Mouse (Mus musculus) lung, embryonic 15.5 days (tissue): ENCODE measurements around the gene Dab2ip. TPM values are rescaled to one million over a fixed set of nuclear protein-coding genes. Genes with fewer than 3 reads are reported as not detected.

Source experiments
- ATAC-seq: fragments of 200-750 bp; cut with Nextera tagmentation; 2 replicates; pipeline ENCODE4 v1.8.0; 2017; ENCODE audit warnings: moderate number of reproducible peaks, borderline replicate concordance; ENCODE audit not compliant: low FRiP score, low TSS enrichment; ENCODE audit errors: extremely low read depth
- H3K27ac ChIP-seq: fragments of 300-500 bp; sonication (generic); 2 replicates; pipeline ENCODE4 v1.5.1; 2015; ENCODE audit warnings: moderate library complexity, mild to moderate bottlenecking, inconsistent platforms
- H3K27me3 ChIP-seq: fragments of 300-500 bp; sonication (generic); 2 replicates; pipeline ENCODE4 v1.6.1; 2015; ENCODE audit warnings: inconsistent platforms
- H3K36me3 ChIP-seq: fragments of 300-500 bp; sonication (generic); 2 replicates; pipeline ENCODE4 v1.6.1; 2015; ENCODE audit warnings: inconsistent platforms
- H3K4me1 ChIP-seq: fragments of 300-500 bp; sonication (generic); 2 replicates; pipeline ENCODE4 v1.6.1; 2015; ENCODE audit warnings: inconsistent platforms
- H3K4me2 ChIP-seq: fragments of 300-500 bp; sonication (generic); 2 replicates; pipeline ENCODE4 v1.6.1; 2015; ENCODE audit warnings: inconsistent platforms, mild to moderate bottlenecking, moderate library complexity
- H3K4me3 ChIP-seq: fragments of 300-500 bp; sonication (generic); 2 replicates; pipeline ENCODE4 v1.5.1; 2015; ENCODE audit warnings: mild to moderate bottlenecking, inconsistent platforms
- H3K9ac ChIP-seq: fragments of 300-500 bp; sonication (generic); 2 replicates; pipeline ENCODE4 v1.6.1; 2015; ENCODE audit warnings: inconsistent platforms
- H3K9me3 ChIP-seq: fragments of 300-500 bp; sonication (generic); 2 replicates; pipeline ENCODE4 v1.6.1; 2016; ENCODE audit warnings: inconsistent platforms
- WGBS: fragments of 180-500 bp; shearing (Covaris S2); methylation state at CpG from one replicate; pipeline ENCODE4 v1.1.7; 2015; 5-methylcytosine and 5-hydroxymethylcytosine counted together
- polyA plus RNA-seq: library from polyadenylated mRNA; unstranded; fragments of >200 nt; fragmentation: Nextera tagmentation; extraction: Ambion mirVana; gene quantifications from 2 replicates; pipeline ENCODE4 v1.2.1, GENCODE M21; 2015

Dab2ip gene
- polyA plus RNA-seq, 1 experiment from 2014 or later: 54.2 TPM

DNA sequence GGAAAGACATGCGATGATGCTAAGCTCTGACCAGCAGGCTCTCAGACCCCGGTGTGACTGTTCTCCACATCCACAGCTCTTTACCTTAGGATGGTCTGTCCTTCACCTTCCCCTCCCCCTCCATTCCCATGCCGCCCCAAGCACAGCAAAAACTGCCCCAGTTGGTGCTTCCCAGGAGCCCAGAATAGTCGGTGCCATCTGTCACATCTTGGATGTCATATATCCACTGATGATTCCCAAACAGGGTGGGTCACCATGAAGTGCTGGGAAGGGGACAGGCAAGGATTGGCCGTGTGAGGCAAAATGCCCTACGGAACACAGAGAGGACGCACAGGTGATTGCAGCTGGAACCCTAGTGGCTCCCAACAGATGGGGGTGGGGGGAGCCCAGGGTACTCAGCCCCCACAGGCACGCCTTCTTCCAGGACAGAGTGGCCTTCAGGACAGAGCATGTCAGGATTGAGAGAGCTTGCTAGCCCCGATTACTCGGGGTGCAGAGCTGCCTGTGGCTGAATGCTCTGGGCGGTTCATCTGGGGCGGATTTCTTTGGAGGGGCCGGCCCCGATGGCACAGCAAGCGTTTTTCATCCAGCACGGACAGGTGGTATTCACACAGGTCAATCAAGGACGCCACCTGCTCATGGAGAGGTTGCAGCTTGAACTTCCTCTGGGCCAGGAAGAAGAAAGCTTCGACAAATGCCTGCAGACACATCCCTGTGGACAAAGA lies 193.9 kb downstream of the Dab2ip start:
- H3K4me1 ChIP-seq: peaks cover 27% of the 10 kb centered on the region; the same call in 1 of the 2 replicates
- no peak overlapping the region for H3K9ac ChIP-seq
- H3K36me3 ChIP-seq: no peaks in the 10 kb centered on the region
- H3K27me3 ChIP-seq: no peaks in the 10 kb centered on the region
- H3K9me3 ChIP-seq: no peaks in the 10 kb centered on the region
- no peak overlapping the region for H3K4me2 ChIP-seq
- H3K4me3 ChIP-seq: no peak overlapping the region
- ATAC-seq: no peak
- no peak overlapping the region for H3K27ac ChIP-seq
- WGBS: 79% methylated on average over 18 of the region's 18 CpGs

DNA sequence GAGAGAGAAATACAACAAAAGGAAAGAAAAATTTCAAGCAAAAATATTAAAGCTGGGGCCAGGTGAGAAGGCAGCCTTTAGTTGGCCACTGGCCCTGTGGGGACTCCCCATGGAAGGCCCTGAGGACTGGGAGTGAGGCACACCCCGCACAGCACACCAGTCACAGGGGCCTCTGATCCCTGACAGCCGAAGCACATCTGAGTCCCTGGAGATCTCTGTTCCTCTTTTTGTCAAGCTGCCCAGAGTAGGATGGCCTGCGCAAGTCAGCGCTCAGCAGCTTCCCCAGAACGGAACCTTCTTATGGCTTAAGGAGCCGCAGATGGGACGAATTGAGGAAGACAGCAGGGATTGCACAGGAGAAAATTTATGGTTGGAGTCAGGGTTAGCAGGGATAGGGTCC lies 198.4 kb downstream of the Dab2ip start:
- Histone ChIP-seq H3K4me1 (no peaks in the 10 kb centered on the region), H3K9ac (no peak overlapping the region), H3K27me3 (no peaks in the 10 kb centered on the region), H3K9me3 (no peaks in the 10 kb centered on the region), H3K4me3 (no peak overlapping the region), H3K36me3 (no peaks in the 10 kb centered on the region), H3K4me2 (no peak overlapping the region), H3K27ac (no peak overlapping the region)
- no peak for ATAC-seq
- WGBS: 76% methylated on average over 7 of the region's 7 CpGs

DNA sequence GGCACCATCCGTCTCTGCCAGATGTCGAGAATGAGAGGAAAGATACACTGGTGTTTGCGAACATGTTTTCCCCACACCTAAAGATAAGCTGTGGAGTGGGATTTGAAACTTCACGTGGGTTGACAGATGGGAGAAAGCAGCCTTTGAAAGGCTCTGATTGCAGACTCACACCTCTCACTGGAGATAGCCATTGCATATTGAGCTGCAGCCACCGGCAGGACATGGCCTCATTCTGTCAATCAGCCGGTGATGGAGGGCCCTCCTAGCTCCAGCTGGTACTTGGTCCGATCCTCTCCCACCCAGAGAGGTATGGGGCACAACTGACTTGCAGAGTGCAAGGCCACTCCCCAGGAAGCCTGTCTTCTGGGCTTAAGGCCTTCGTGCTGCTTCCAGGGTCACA lies 202.3 kb downstream of the Dab2ip start:
- no peak for ATAC-seq
- Histone ChIP-seq H3K9ac (no peak overlapping the region), H3K4me3 (no peak overlapping the region), H3K27ac (no peak overlapping the region), H3K9me3 (no peaks in the 10 kb centered on the region), H3K4me1 (peaks cover 9% of the 10 kb centered on the region), H3K36me3 (no peaks in the 10 kb centered on the region), H3K4me2 (no peak overlapping the region), H3K27me3 (no peaks in the 10 kb centered on the region)
- 33% methylated on average over 8 of the region's 8 CpGs for WGBS

DNA sequence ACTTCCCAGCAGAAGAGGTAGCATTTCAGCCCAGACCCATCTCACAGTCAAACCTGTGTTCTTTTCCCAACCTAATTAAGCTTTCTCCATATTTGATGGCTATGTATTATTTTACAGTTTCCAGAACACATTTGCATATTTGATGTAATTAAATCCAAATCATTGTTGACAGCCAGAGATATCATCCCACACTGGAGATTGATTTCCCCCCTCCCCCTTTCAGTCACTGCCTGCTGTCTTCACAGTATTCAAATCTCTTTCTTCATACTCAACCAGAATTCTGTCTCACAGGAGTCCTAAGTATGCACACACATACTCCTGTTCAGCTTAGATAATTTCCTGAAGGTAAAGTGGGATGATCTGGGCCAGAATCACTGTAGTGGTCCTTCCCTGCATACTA lies 202.8 kb downstream of the Dab2ip start:
- H3K27me3 ChIP-seq: no peaks in the 10 kb centered on the region
- no peaks in the 10 kb centered on the region for H3K9me3 ChIP-seq
- no peak overlapping the region for H3K4me2 ChIP-seq
- H3K9ac ChIP-seq: no peak overlapping the region
- H3K27ac ChIP-seq: no peak overlapping the region
- ATAC-seq: no peak
- H3K36me3 ChIP-seq: no peaks in the 10 kb centered on the region
- peaks cover 9% of the 10 kb centered on the region for H3K4me1 ChIP-seq
- no peak overlapping the region for H3K4me3 ChIP-seq

DNA sequence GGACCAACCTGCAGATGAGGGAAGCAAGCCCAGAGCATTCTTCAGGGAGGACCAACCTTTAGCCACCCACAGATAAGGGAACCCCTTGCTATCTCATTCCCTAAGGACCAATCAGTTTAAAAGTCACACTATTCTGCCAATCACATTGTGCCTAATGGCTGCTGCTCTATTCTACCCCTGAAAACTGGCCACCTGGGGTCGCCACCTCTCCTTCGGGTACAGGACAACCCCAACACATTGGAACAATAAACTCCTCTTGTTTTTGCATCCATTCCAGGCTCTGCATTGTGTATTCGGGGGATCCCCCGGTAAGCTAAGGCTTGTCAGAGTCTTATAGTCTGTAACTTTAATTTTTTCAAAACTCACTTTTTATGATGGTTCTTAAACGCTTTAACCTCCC lies 203.4 kb downstream of the Dab2ip start:
- Histone ChIP-seq H3K27me3 (no peaks in the 10 kb centered on the region), H3K9ac (no peak overlapping the region), H3K4me2 (no peak overlapping the region), H3K27ac (no peak overlapping the region), H3K36me3 (no peaks in the 10 kb centered on the region), H3K9me3 (no peaks in the 10 kb centered on the region), H3K4me3 (no peak overlapping the region), H3K4me1 (peaks cover 9% of the 10 kb centered on the region)
- no peak for ATAC-seq
- 80% methylated on average over 5 of the region's 5 CpGs for WGBS

DNA sequence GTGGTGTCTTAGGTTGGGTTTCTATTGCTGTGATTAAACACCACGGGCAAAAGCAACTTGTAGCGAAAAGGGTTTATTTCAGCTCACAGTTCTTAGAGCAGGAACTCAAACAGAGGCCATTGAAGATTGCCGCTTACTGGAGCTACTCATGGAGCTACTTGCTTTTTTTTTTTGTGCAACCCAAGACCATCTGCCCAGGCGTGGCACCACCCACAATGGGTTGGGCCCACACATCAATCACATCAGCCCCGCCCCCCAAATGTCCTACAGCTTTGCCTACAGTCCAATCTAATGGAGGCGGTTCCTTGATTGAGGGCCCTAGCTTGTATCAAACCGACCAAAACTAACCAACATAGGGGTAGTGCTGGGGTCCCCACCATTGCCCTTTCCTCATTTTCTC lies 205.8 kb downstream of the Dab2ip start:
- no peak overlapping the region for H3K4me2 ChIP-seq
- H3K4me3 ChIP-seq: no peak overlapping the region
- H3K9ac ChIP-seq: no peak overlapping the region
- ATAC-seq: peak; percentile 24; the same call in 1 of the 2 replicates
- H3K4me1 ChIP-seq: peaks cover 9% of the 10 kb centered on the region
- H3K27me3 ChIP-seq: no peaks in the 10 kb centered on the region
- H3K27ac ChIP-seq: no peak overlapping the region
- H3K36me3 ChIP-seq: no peaks in the 10 kb centered on the region
- H3K9me3 ChIP-seq: no peaks in the 10 kb centered on the region
- WGBS: 85% methylated on average over 7 of the region's 7 CpGs

DNA sequence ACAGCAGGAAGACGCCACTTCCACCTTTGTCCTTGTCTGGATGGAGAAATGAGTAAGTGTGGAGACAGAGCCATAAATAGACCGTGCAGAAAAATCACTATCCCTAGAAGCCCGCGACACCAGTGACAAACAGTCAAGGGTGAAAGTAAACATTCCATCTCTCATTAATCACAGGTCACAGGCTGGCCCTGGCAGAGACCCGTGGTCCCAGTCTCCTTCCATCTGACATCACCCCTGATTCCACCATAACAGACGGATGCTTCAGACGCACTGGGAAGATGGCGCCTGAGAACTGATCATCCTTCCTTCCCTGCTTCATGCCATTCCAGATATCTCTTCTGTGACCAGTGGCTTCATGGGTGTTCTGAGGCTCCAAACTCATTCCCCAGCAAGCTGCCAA lies 206.3 kb downstream of the Dab2ip start:
- 20% methylated on average over 8 of the region's 8 CpGs for WGBS
- H3K9me3 ChIP-seq: no peaks in the 10 kb centered on the region
- no peaks in the 10 kb centered on the region for H3K27me3 ChIP-seq
- no peak overlapping the region for H3K9ac ChIP-seq
- H3K4me1 ChIP-seq: peaks cover 9% of the 10 kb centered on the region
- H3K27ac ChIP-seq: no peak overlapping the region
- H3K4me3 ChIP-seq: no peak overlapping the region
- H3K36me3 ChIP-seq: no peaks in the 10 kb centered on the region
- peak; percentile 44; the same call in 1 of the 2 replicates for ATAC-seq
- no peak overlapping the region for H3K4me2 ChIP-seq

DNA sequence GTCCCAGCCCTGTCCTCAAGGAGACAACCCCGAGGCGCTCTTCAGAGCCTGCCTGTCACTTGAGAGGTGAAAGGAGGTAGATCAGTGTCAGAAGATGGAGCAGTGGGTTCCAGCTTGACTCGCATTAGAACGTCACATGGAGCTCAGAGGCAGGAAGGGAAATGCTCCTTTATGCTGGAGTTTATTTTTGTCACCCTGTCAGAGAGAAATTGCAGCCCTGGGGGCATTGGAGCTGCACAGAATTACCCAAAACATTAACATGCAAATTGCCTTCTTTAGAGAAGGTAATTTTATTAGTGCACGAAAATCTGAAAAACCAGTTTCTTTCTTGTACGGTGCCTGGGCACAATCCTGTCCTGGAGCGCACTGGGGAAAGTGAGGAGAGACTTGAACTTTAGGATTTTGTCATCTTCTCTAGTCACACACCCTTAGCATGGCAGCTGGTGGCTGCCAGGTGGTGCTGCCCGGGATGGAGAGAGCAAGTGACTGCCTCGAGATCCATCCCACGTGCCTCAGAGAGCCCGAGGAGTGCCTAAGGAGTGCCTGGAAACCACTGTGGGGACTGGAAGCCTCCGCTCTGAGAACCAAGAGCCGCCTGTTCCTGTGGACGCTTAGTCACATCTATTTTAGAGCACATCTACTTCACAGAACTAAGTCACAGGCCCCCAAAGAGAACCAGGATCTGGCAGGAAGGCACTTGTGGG lies 209.9 kb downstream of the Dab2ip start:
- Histone ChIP-seq H3K36me3 (no peaks in the 10 kb centered on the region), H3K4me2 (no peak overlapping the region), H3K9ac (no peak overlapping the region), H3K4me1 (peaks cover 9% of the 10 kb centered on the region), H3K27ac (no peak overlapping the region), H3K27me3 (no peaks in the 10 kb centered on the region), H3K9me3 (no peaks in the 10 kb centered on the region), H3K4me3 (no peak overlapping the region)
- 40% methylated on average over 14 of the region's 14 CpGs for WGBS
- 0 out of 2 replicates have a peak, but pooled peaks have one; percentile 25 for ATAC-seq

DNA sequence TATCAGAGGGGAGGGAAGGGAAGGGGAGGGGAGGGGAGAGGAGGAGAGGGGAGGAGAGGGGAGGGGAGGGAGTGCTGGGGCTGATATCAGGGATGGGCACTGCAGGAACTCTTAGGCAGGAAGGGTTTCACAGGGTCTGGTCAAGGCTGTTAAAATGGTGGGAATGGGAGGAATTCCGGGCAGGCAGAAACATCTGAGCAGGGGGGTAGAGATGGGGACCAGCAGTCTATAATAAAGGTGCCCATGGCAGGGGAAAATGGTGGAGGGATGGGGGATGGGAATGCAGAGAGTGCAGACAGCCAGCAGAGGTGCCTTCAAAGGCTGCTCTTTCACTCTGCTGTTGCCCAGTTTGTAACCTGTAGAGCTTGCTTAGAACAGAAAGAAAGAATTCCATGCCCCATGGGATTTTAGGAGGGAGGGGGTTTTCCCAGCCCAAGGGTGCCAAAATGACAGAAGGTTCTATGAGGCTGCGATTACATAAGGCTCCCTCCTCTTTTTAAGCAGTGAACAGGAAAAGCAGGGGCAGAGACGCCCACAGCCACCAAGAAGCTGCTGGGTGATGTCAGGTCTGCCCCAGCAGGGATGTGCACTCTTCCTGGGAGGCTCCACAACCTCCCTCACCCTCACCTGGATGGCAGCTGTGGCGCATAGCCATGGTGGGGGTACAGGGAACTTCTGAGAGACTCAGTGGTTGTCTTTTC lies 210.6 kb downstream of the Dab2ip start:
- Histone ChIP-seq H3K9me3 (no peaks in the 10 kb centered on the region), H3K9ac (no peak overlapping the region), H3K4me3 (no peak overlapping the region), H3K4me2 (no peak overlapping the region), H3K27me3 (no peaks in the 10 kb centered on the region), H3K36me3 (no peaks in the 10 kb centered on the region), H3K4me1 (peaks cover 9% of the 10 kb centered on the region), H3K27ac (no peak overlapping the region)
- 48% methylated on average over 4 of the region's 4 CpGs for WGBS
- ATAC-seq: no peak

DNA sequence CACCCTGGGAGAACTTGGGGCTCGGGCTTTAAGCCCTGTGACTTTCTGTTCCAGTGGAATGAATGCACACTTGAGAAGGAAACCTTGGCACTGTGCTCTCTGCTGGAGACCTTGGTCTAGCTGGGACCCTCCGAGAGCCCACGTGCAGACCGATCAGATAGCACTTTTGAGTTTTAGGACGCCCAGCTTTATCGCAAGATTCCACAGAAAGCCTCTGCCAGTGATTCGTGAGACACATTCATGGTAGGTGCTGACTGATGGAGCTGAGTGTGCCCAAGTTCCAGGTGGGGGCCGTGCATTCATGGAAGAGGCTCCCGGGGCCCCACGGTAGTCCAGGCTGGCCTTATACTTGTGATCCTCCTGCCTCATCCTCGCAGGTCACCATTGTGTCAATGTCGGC lies 211.3 kb downstream of the Dab2ip start:
- Histone ChIP-seq H3K4me1 (peaks cover 5% of the 10 kb centered on the region), H3K9ac (no peak overlapping the region), H3K9me3 (no peaks in the 10 kb centered on the region), H3K27ac (no peak overlapping the region), H3K36me3 (no peaks in the 10 kb centered on the region), H3K4me2 (no peak overlapping the region), H3K4me3 (no peak overlapping the region), H3K27me3 (no peaks in the 10 kb centered on the region)
- 81% methylated on average over 12 of the region's 12 CpGs for WGBS
- no peak for ATAC-seq

DNA sequence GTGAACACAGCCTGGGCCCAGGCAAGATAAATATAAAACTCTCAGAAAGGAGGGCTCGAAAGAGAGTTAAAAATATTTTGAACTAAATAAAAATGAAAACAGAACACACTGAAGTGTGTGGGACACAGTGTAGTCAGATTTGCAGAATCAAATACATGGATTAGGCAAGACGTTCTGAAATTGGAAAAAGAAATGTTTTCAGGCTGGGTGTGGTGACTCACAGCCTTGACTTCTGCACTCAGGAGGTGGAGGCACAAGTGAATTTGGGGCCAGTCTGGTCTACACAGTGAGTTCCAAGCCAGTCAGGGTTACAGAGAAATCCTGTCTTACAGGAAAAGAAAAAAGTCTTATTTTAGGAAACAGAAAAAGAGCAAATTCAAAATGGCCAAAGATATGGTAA lies 212.5 kb downstream of the Dab2ip start:
- no peak overlapping the region for H3K4me3 ChIP-seq
- H3K9me3 ChIP-seq: no peaks in the 10 kb centered on the region
- H3K4me1 ChIP-seq: peaks cover 3% of the 10 kb centered on the region; the same call in 1 of the 2 replicates
- WGBS: 85% methylated on average over 2 of the region's 2 CpGs
- H3K36me3 ChIP-seq: no peaks in the 10 kb centered on the region
- no peak for ATAC-seq
- H3K27ac ChIP-seq: no peak overlapping the region
- no peak overlapping the region for H3K4me2 ChIP-seq
- no peaks in the 10 kb centered on the region for H3K27me3 ChIP-seq
- no peak overlapping the region for H3K9ac ChIP-seq

DNA sequence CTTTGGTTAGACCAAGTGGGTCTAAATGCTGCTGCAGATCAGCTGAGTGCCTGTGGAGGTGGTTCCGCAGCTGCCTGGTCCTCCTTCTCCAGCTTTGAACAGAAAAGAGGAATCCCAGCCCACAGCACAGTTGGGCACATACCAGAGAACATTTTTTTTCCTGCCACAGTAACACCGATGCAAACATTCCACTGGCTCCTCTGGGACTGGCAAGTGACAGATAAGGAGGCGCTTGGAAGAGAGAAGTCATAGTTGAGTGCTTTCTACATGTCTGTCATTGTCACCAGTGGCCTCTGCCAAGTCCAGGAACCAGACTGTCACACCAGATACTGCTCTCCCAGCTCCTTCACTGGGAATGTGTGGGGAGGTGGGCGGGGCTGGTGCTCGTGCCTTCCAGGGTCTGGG lies 217.6 kb downstream of the Dab2ip start:
- Histone ChIP-seq H3K27me3 (no peaks in the 10 kb centered on the region), H3K9me3 (no peaks in the 10 kb centered on the region), H3K9ac (no peak overlapping the region), H3K4me2 (no peak overlapping the region), H3K4me3 (no peak overlapping the region), H3K4me1 (peaks cover 11% of the 10 kb centered on the region), H3K36me3 (no peaks in the 10 kb centered on the region), H3K27ac (no peak overlapping the region)
- whole genome bisulfite sequencing: 15% methylated on average over 5 of the region's 5 CpGs
- ATAC-seq: peak; percentile 62; the same call in 1 of the 2 replicates
